Mouse (Mus musculus): ENCODE data around the gene Tbc1d1.

DNA sequence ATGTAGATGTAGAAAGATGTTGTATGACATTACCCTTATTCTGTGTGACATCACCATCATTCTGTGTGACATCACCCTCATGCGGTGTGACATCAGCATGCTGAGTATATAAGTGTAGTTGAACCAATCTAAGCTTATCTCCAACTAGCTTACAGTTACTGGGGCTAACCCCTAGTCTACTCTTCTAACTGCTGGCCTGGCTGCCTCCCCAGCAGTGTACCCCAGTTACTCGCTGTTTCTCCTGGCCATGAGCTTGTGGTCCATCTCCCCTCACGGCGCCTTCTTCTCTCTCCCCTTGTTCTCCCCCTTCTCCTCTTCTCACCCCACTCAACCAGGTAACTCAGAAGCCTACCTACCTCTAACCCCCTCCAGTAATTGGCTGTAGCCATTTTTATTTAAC lies 64.7 kb downstream of the Tbc1d1 start:
- TF ChIP-seq POLR2A (IDR thresholded peaks at IDR 0.05; ENCODE audit: low read depth, low read length), result no peak
- TF ChIP-seq CTCF (IDR thresholded peaks at IDR 0.05; ENCODE audit: extremely low read depth, insufficient read length, insufficient replicate concordance, low read depth, low read length), result no peak

All from small intestine, adult 2 months (tissue).